Mouse (Mus musculus) midbrain, embryonic 13.5 days (tissue): Measurements from ENCODE around the gene Cux1. TPM values are rescaled to one million over a fixed set of nuclear protein-coding genes. Genes with fewer than 3 reads are reported as not detected.

Source experiments
- ATAC-seq: fragments of 200-750 bp; cut with Nextera tagmentation; 2 replicates; pipeline ENCODE4 v1.8.0; 2017; ENCODE audit warnings: mild to moderate bottlenecking, moderate TSS enrichment, moderate library complexity
- H3K27ac ChIP-seq: fragments of 300-500 bp; sonication (generic); 2 replicates; pipeline ENCODE4 v1.5.1; 2015; ENCODE audit warnings: inconsistent platforms, mild to moderate bottlenecking, moderate library complexity
- H3K27me3 ChIP-seq: fragments of 300-500 bp; sonication (generic); 2 replicates; pipeline ENCODE4 v1.6.1; 2015; ENCODE audit warnings: mild to moderate bottlenecking, inconsistent platforms
- H3K36me3 ChIP-seq: fragments of 300-500 bp; sonication (generic); 2 replicates; pipeline ENCODE4 v1.6.1; 2015; ENCODE audit warnings: mild to moderate bottlenecking, inconsistent platforms
- H3K4me1 ChIP-seq: fragments of 300-500 bp; sonication (generic); replicated peaks from 2 replicates; pipeline ENCODE4 v1.6.1; 2015; ENCODE audit warnings: inconsistent platforms
- H3K4me2 ChIP-seq: fragments of 300-500 bp; sonication (generic); replicated peaks from 2 replicates; pipeline ENCODE4 v1.6.1; 2015; ENCODE audit warnings: moderate library complexity, mild to moderate bottlenecking, inconsistent platforms
- H3K4me3 ChIP-seq: fragments of 300-500 bp; sonication (generic); replicated peaks from 2 replicates; pipeline ENCODE4 v1.5.1; 2015; ENCODE audit warnings: mild to moderate bottlenecking, inconsistent platforms
- H3K9ac ChIP-seq: fragments of 300-500 bp; sonication (generic); replicated peaks from 2 replicates; pipeline ENCODE4 v1.6.1; 2015; ENCODE audit warnings: mild to moderate bottlenecking, inconsistent platforms
- H3K9me3 ChIP-seq: fragments of 300-500 bp; sonication (generic); 2 replicates; pipeline ENCODE4 v1.6.1; 2016; ENCODE audit warnings: mild to moderate bottlenecking, inconsistent platforms
- WGBS: fragments of 180-500 bp; shearing (Covaris S2); methylation state at CpG from one replicate; pipeline ENCODE4 v1.1.7; 2015; 5-methylcytosine and 5-hydroxymethylcytosine counted together
- polyA plus RNA-seq: library from polyadenylated mRNA; unstranded; fragments of >200 nt; fragmentation: Nextera tagmentation; extraction: Ambion mirVana; gene quantifications from 2 replicates; pipeline ENCODE4 v1.2.1, GENCODE M21; 2015

The Cux1 gene
- polyA plus RNA-seq, 1 experiment from 2014 or later, result 126 TPM

GRCm38 (mm10) chr5:136514049-136514677 is 53.1 kb downstream of the Cux1 start:
- no peak overlapping the region for H3K4me3 ChIP-seq
- H3K9me3 ChIP-seq, result no peaks in the 10 kb centered on the region
- H3K4me2 ChIP-seq, result no peak overlapping the region
- peaks cover 23% of the 10 kb centered on the region for H3K4me1 ChIP-seq
- H3K9ac ChIP-seq, result no peak overlapping the region
- H3K36me3 ChIP-seq, result no peaks in the 10 kb centered on the region
- H3K27ac ChIP-seq, result no peak overlapping the region
- WGBS, result 78% methylated on average over 6 of the region's 6 CpGs
- no peaks in the 10 kb centered on the region for H3K27me3 ChIP-seq
- ATAC-seq, result no peak

DNA sequence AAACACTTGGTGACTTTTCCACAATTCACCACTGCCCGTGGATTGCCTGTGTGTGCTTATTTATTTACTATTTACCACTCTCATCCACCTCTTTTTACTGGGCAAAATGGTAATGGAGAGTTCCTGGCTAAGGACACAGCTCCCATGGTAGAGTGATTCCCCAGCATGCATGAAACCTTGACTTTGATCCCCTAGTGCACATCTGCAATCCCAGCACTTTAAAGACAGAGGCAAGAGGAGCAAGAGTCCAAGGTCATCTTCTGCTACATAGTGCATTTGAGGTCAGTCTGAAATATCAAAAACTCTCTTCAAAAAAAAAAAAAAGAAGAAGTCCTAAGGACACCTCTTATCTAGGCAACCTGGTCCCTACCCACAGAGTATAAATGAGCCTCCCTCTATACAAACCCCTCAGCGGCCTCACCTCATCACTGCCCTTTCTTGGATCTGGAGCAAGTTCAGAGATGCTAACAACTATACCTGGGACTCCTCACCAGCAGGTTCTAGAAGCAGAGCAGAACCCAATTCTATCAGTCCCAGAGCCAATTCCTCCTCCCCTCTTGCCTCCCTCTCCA is 55.1 kb downstream of the Cux1 start:
- Histone ChIP-seq H3K27ac (no peak overlapping the region), H3K27me3 (no peaks in the 10 kb centered on the region), H3K4me3 (no peak overlapping the region), H3K4me1 (peaks cover 20% of the 10 kb centered on the region), H3K36me3 (no peaks in the 10 kb centered on the region), H3K4me2 (no peak overlapping the region), H3K9ac (no peak overlapping the region), H3K9me3 (no peaks in the 10 kb centered on the region)
- ATAC-seq, result no peak
- WGBS, result 80% methylated on average over 2 of the region's 2 CpGs

- H3K27ac ChIP-seq, result no peak overlapping the region
- no peak overlapping the region for H3K4me3 ChIP-seq
- no peaks in the 10 kb centered on the region for H3K27me3 ChIP-seq
- no peak overlapping the region for H3K4me2 ChIP-seq
- H3K9ac ChIP-seq, result no peak overlapping the region
- peaks cover 20% of the 10 kb centered on the region for H3K4me1 ChIP-seq
- H3K9me3 ChIP-seq, result no peaks in the 10 kb centered on the region
- 63% methylated on average over 7 of the region's 7 CpGs for WGBS
- no peaks in the 10 kb centered on the region for H3K36me3 ChIP-seq
- no peak for ATAC-seq
Observed at GRCm38 (mm10) chr5:136511378-136511777, 55.9 kb downstream of the Cux1 start.

GRCm38 (mm10) chr5:136510609-136511008 is 56.7 kb downstream of the Cux1 start:
- Histone ChIP-seq H3K27ac (no peak overlapping the region), H3K27me3 (no peaks in the 10 kb centered on the region), H3K4me2 (no peak overlapping the region), H3K4me3 (no peak overlapping the region), H3K9me3 (no peaks in the 10 kb centered on the region), H3K4me1 (peaks cover 18% of the 10 kb centered on the region; the same call in 1 of the 2 replicates), H3K36me3 (no peaks in the 10 kb centered on the region), H3K9ac (no peak overlapping the region)
- 90% methylated on average over 5 of the region's 5 CpGs for WGBS
- ATAC-seq, result no peak

GRCm38 (mm10) chr5:136507629-136508028 is 59.7 kb downstream of the Cux1 start:
- Histone ChIP-seq H3K9ac (no peak overlapping the region), H3K9me3 (no peaks in the 10 kb centered on the region), H3K27ac (no peak overlapping the region), H3K4me3 (no peak overlapping the region), H3K36me3 (no peaks in the 10 kb centered on the region), H3K4me1 (peaks cover 33% of the 10 kb centered on the region; the same call in 1 of the 2 replicates), H3K4me2 (no peak overlapping the region), H3K27me3 (no peaks in the 10 kb centered on the region)
- ATAC-seq, result no peak
- WGBS, result 81% methylated on average over 4 of the region's 4 CpGs

GRCm38 (mm10) chr5:136506262-136506661 is 61.0 kb downstream of the Cux1 start:
- H3K9ac ChIP-seq, result no peak overlapping the region
- no peaks in the 10 kb centered on the region for H3K9me3 ChIP-seq
- no peak for ATAC-seq
- no peaks in the 10 kb centered on the region for H3K36me3 ChIP-seq
- H3K27ac ChIP-seq, result no peak overlapping the region
- no peak overlapping the region for H3K4me3 ChIP-seq
- 77% methylated on average over 1 of the region's 1 CpGs for whole genome bisulfite sequencing
- no peaks in the 10 kb centered on the region for H3K27me3 ChIP-seq
- H3K4me1 ChIP-seq, result peaks cover 31% of the 10 kb centered on the region; the same call in 1 of the 2 replicates
- no peak overlapping the region for H3K4me2 ChIP-seq

- 79% methylated on average over 5 of the region's 5 CpGs for WGBS
- ATAC-seq, result no peak
- H3K9ac ChIP-seq, result no peak overlapping the region
Observed at GRCm38 (mm10) chr5:136502491-136503086, 64.7 kb downstream of the Cux1 start.

DNA sequence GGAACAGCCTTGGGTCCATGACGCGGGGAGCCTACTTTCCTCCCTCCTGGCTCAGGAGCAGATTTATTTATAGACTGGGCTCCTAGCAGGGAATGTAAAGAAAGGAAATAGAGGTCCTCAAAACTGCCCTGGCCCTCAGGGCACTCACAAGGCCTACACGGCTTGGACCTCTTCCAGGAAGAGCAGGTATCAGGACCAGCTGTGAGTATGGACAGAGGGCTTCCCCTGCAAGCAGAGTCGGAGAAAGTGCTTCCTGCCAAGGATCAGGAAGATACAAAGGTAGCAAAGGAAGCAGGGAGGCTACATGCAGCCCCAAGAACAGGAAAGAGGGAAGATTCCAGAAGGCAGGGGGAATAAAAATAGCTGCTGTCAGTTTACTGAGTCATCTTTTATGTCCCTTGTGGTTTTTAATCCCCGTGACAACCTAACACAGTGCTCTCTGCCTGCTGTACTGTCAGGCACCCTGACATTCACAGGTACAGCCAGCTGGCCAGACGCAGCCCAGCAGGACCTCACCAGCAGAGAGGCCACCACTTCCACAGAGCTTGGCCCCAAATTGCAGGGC is 66.9 kb downstream of the Cux1 start:
- 71% methylated on average over 6 of the region's 6 CpGs for WGBS
- Histone ChIP-seq H3K27me3 (no peaks in the 10 kb centered on the region), H3K27ac (0 out of 2 replicates have a peak overlapping the region, but pooled peaks have one; percentile 11), H3K9me3 (no peaks in the 10 kb centered on the region), H3K4me1 (peaks cover 53% of the 10 kb centered on the region), H3K4me3 (no peak overlapping the region), H3K9ac (no peak overlapping the region), H3K36me3 (no peaks in the 10 kb centered on the region), H3K4me2 (no peak overlapping the region)
- ATAC-seq, result no peak

More at GRCm38 (mm10) chr5:136502491-136503086, 64.7 kb downstream of the Cux1 start:
- H3K4me3 ChIP-seq, result no peak overlapping the region
- H3K36me3 ChIP-seq, result no peaks in the 10 kb centered on the region
- H3K27ac ChIP-seq, result no peak overlapping the region
- H3K27me3 ChIP-seq, result no peaks in the 10 kb centered on the region
- H3K4me1 ChIP-seq, result peaks cover 45% of the 10 kb centered on the region
- H3K9me3 ChIP-seq, result no peaks in the 10 kb centered on the region
- no peak overlapping the region for H3K4me2 ChIP-seq

DNA sequence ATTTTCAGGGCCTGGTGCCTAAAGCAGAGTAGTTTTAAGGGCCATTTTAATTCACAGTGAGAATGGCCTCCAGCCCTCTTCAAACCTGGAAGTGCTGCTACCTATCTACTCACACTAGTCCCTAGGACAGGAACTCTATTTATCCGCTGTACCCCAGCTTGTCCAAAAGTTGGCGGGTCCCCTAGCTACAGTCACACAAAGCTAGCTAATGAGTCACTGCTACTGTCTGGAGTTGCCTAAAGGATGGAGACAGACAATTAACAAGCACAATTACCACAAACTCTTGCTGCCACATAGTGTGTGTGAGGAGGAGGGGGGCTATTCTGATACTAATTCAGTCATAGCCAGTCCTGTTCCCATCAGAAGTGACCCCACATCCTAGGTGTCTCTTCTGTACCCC is 68.0 kb downstream of the Cux1 start:
- Histone ChIP-seq H3K9ac (no peak overlapping the region), H3K4me2 (no peak overlapping the region), H3K36me3 (no peaks in the 10 kb centered on the region), H3K9me3 (no peaks in the 10 kb centered on the region), H3K4me3 (no peak overlapping the region), H3K4me1 (peaks cover 45% of the 10 kb centered on the region), H3K27ac (no peak overlapping the region), H3K27me3 (no peaks in the 10 kb centered on the region)
- 91% methylated on average over 2 of the region's 2 CpGs for WGBS
- ATAC-seq, result no peak

GRCm38 (mm10) chr5:136498741-136499140 is 68.5 kb downstream of the Cux1 start:
- Histone ChIP-seq H3K9me3 (no peaks in the 10 kb centered on the region), H3K4me1 (peaks cover 40% of the 10 kb centered on the region), H3K27me3 (no peaks in the 10 kb centered on the region), H3K27ac (no peak overlapping the region), H3K4me3 (no peak overlapping the region), H3K9ac (no peak overlapping the region), H3K4me2 (no peak overlapping the region), H3K36me3 (no peaks in the 10 kb centered on the region)
- ATAC-seq, result no peak
- WGBS, result 94% methylated on average over 3 of the region's 3 CpGs

DNA sequence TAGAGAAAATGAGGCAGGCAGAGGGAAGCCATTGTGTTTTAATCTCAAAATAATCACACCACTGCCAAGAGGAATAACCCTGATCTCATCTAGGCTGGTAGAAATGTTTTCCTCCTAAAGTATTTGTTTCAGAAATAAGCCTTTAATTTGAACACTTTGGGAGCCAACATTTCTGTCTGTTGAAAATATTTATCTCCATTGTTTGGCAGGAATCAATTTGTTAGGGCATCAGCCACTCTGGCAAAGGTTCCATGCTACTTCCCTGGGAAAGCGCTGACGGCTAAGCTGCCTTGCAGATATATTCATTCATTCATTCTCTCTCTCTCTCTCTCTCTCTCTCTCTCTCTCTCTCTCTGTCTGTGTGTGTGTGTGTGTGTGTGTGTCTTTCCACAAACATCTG is 70.0 kb downstream of the Cux1 start:
- H3K4me2 ChIP-seq, result no peak overlapping the region
- no peak overlapping the region for H3K27ac ChIP-seq
- H3K9me3 ChIP-seq, result no peaks in the 10 kb centered on the region
- WGBS, result 75% methylated on average over 2 of the region's 2 CpGs
- ATAC-seq, result no peak
- H3K4me1 ChIP-seq, result peaks cover 33% of the 10 kb centered on the region
- no peak overlapping the region for H3K4me3 ChIP-seq
- H3K9ac ChIP-seq, result no peak overlapping the region
- H3K27me3 ChIP-seq, result no peaks in the 10 kb centered on the region
- H3K36me3 ChIP-seq, result no peaks in the 10 kb centered on the region

DNA sequence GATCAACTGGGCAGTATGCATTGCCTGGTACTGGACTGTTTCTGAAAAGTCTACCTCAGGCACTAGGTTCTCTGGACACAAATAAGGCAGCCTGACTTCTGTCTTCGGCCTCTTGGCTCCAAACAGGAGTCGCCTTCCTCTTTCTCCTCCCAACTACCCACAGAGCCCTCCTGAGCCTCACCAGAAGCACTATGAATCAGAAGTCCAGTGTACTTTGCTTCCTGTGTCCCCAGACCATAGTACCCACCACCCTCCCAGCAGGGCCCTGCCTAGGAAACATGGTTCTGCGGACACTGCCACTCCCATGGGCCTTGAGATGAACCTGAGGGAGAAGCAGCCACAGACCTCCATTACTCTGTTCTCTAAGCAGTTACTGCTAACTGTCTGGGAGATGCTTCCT is 71.7 kb downstream of the Cux1 start:
- WGBS, result 93% methylated on average over 3 of the region's 3 CpGs
- H3K27ac ChIP-seq, result no peak overlapping the region

More for the DNA sequence above, 71.7 kb downstream of the Cux1 start:
- Histone ChIP-seq H3K9me3 (no peaks in the 10 kb centered on the region), H3K4me3 (no peak overlapping the region), H3K36me3 (no peaks in the 10 kb centered on the region), H3K27me3 (no peaks in the 10 kb centered on the region), H3K4me1 (peaks cover 27% of the 10 kb centered on the region), H3K4me2 (no peak overlapping the region), H3K9ac (no peak overlapping the region)
- ATAC-seq, result no peak
